ENCODE assay signal across 8 mouse cellular contexts in the genomic region with DNA sequence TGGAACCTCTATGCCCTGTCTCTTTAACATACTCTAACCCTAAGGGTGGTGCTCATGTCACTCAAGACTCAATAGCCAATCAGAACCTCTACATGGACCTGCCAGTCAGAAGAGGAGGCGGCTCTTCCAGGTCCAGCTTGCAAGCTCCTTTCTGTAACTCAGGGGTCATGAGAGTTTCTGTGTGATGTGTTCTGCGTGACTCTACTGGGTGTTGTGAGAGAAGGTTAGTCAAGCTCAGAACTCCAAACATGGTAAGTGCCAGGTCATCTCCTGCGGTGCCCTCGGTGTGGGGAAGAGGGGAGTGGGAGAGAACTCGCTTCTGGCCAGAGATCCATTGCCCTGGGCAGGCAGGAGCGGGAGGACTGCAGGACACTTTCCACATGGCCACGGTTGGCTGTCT. TPM values are rescaled to one million over a fixed set of nuclear protein-coding genes. Genes with fewer than 3 reads are reported as not detected.
DNase-seq lines count a peak whose midpoint lies in the region; ATAC-seq and TF ChIP-seq lines count a peak whose summit lies in the region.
"Not testable (repeated sequence)": the region's sequence is repeated elsewhere in the genome, so short reads cannot be mapped to it uniquely, and the experiment has no call there.

Gm14403 (plus strand) TSS at position 149 of the 400 bp plus-strand sequence.

- peak within 1 kb of the TSS; percentile 54 for H3K4me3 ChIP-seq in embryonic facial prominence, embryonic 10.5 days
- peak within 1 kb of the TSS; percentile 29 for H3K4me3 ChIP-seq in hindbrain, postnatal 0 days (ENCODE audit: low read length)
- H3K4me3 ChIP-seq in liver, embryonic 15.5 days (replicated peaks) = peak within 1 kb of the TSS; percentile 43
- H3K4me3 ChIP-seq in neural tube, embryonic 12.5 days = peak within 1 kb of the TSS; percentile 20; the same call in 1 of the 2 replicates

- H3K4me2 ChIP-seq in hindbrain, postnatal 0 days (ENCODE audit: low read depth, low read length) = peak within 1 kb of the TSS; percentile 30; the same call in 1 of the 2 replicates
- H3K4me2 ChIP-seq in liver, embryonic 15.5 days = peak within 1 kb of the TSS; percentile 53
- H3K4me2 ChIP-seq in neural tube, embryonic 12.5 days (replicated peaks) = peak within 1 kb of the TSS; percentile 38

- not testable (repeated sequence) for H3K4me1 ChIP-seq in embryonic facial prominence, embryonic 10.5 days; hindbrain, postnatal 0 days (ENCODE audit: insufficient read depth, low read length); liver, embryonic 15.5 days (replicated peaks); neural tube, embryonic 12.5 days

- not testable (repeated sequence) for H3K27me3 ChIP-seq in embryonic facial prominence, embryonic 10.5 days (replicated peaks; ENCODE audit: low read depth, poor library complexity, severe bottlenecking); hindbrain, postnatal 0 days (ENCODE audit: insufficient read depth, low read length); liver, embryonic 15.5 days; neural tube, embryonic 12.5 days (replicated peaks)

- not testable (repeated sequence) for H3K9ac ChIP-seq in hindbrain, postnatal 0 days (replicated peaks; ENCODE audit: low read length); liver, embryonic 15.5 days; neural tube, embryonic 12.5 days

- 22% methylated on average over 7 of the region's 7 CpGs for WGBS in embryonic facial prominence, embryonic 10.5 days
- 35% methylated on average over 7 of the region's 7 CpGs for WGBS in hindbrain, postnatal 0 days
- WGBS in liver, embryonic 15.5 days (ENCODE audit: insufficient replicate concordance) = 12% methylated on average over 7 of the region's 7 CpGs
- 19% methylated on average over 7 of the region's 7 CpGs for WGBS in neural tube, embryonic 12.5 days

- not testable (repeated sequence) for H3K9me3 ChIP-seq in embryonic facial prominence, embryonic 10.5 days; hindbrain, postnatal 0 days (ENCODE audit: low read length); liver, embryonic 15.5 days (replicated peaks); neural tube, embryonic 12.5 days

- H3K27ac ChIP-seq in embryonic facial prominence, embryonic 10.5 days (replicated peaks) = peak within 1 kb of the TSS; percentile 51; the same call in 1 of the 2 replicates
- not testable (repeated sequence) for H3K27ac ChIP-seq in hindbrain, postnatal 0 days; liver, embryonic 15.5 days (replicated peaks); neural tube, embryonic 12.5 days

- TF ChIP-seq CTCF in hindbrain, postnatal 0 days (IDR thresholded peaks at IDR 0.05; ENCODE audit: low read depth) = not testable (repeated sequence)

- H3K36me3 ChIP-seq in embryonic facial prominence, embryonic 10.5 days (replicated peaks); hindbrain, postnatal 0 days (ENCODE audit: insufficient read depth, low read length); liver, embryonic 15.5 days (replicated peaks); neural tube, embryonic 12.5 days: not testable (repeated sequence)

- DNase-seq in adrenal gland, postnatal 10 days = peak; percentile 54
- DNase-seq in embryonic facial prominence, embryonic 10.5 days (ENCODE audit: low spot score) = peak; percentile 11
- peak; percentile 98 for DNase-seq in heart, adult 11 months
- DNase-seq in hindbrain, postnatal 0 days (ENCODE audit: low spot score) = peak; percentile 15
- peak; percentile 74 for DNase-seq in layer of hippocampus, adult 9-11 months
- DNase-seq in thymus, postnatal 4 days = peak; percentile 39

- not testable (repeated sequence) for ATAC-seq in hindbrain, postnatal 0 days; liver, embryonic 15.5 days (ENCODE audit: insufficient read depth); neural tube, embryonic 12.5 days (ENCODE audit: low FRiP score, low read depth)

RNA-seq across cellular contexts. Expression of gene Gm14403, which starts in this region (rescaled TPM):
- total RNA-seq in adrenal gland, postnatal 10 days (2021) = 10 to 100 TPM; 40.5 to 48.3 TPM
- 7.1 and 8.3 TPM in 2 replicates for polyA plus RNA-seq in embryonic facial prominence, embryonic 10.5 days (2016; fragmentation: Nextera tagmentation; extraction: Ambion mirVana)
- 3.1 TPM in 1 of 2 replicates, not detected in the other for total RNA-seq in hindbrain, postnatal 0 days (2014; rRNA removed)
- 2.8 and 3.7 TPM in 2 replicates for polyA plus RNA-seq in hindbrain, postnatal 0 days (2015; fragmentation: Nextera tagmentation; extraction: Ambion mirVana)
- polyA plus RNA-seq in liver, embryonic 15.5 days (2015; fragmentation: Nextera tagmentation; extraction: Ambion mirVana) = 1.5 and 2.2 TPM in 2 replicates
- polyA plus RNA-seq in neural tube, embryonic 12.5 days (2016; fragmentation: Nextera tagmentation; extraction: Ambion mirVana) = 2.5 and 3.1 TPM in 2 replicates

Comparison
In these comparisons a context has a peak if more than half of its experiments do, and no peak if none do; other contexts are left out.
1. RNA of gene Gm14403 (total RNA-seq): 40.5 to 48.3 TPM in adrenal gland, postnatal 10 days; 3.1 TPM in hindbrain, postnatal 0 days; every median in the first group is over 10 times any median in the second.
2. DNase-seq: peak in every context shown above with its lines; median percentile 98 in heart, adult 11 months; 74 in layer of hippocampus, adult 9-11 months; 54 in adrenal gland, postnatal 10 days; 39 in thymus, postnatal 4 days; 15 in hindbrain, postnatal 0 days; 11 in embryonic facial prominence, embryonic 10.5 days.
3. Peak in every context shown above with its lines, with median percentiles within 50 percentile points of each other: H3K4me3 ChIP-seq and H3K4me2 ChIP-seq.